Mouse (Mus musculus) MEL (cell line): ENCODE results near the gene Prrt4. TPM values are rescaled to one million over a fixed set of nuclear protein-coding genes. Genes with fewer than 3 reads are reported as not detected.

Source experiments
- DNase-seq: peaks from one replicate; pipeline ENCODE4 v3.0.0; 2011; ENCODE audit warnings: low read depth, low spot score
- H3K27ac ChIP-seq: 2 replicates; pipeline ENCODE4 v1.5.1; 2012; ENCODE audit warnings: low read depth, mild to moderate bottlenecking, control low read depth, low read length, moderate library complexity; ENCODE audit not compliant: control insufficient read depth
- H3K27me3 ChIP-seq, 2 experiments: fragments of 150-350 bp in 1 of 2; sonication (generic) in 1 of 2; 2 replicates each; pipeline ENCODE4 v1.6.1; 2012; ENCODE audit warnings: low read length in 2 of 2, mild to moderate bottlenecking in 2 of 2, improper control_type of control experiment in 1 of 2, moderate library complexity in 1 of 2; ENCODE audit not compliant: insufficient read depth in 2 of 2, control insufficient read depth in 1 of 2
- H3K36me3 ChIP-seq, 2 experiments: 2 replicates each; pipeline ENCODE4 v1.6.1; 2012 to 2014; ENCODE audit warnings: low read length in 2 of 2, improper control_type of control experiment in 1 of 2, inconsistent platforms in 1 of 2, mild to moderate bottlenecking in 1 of 2; ENCODE audit not compliant: insufficient read depth in 2 of 2, control insufficient read depth in 1 of 2
- H3K4me1 ChIP-seq, 2 experiments: fragments of 150-350 bp in 1 of 2; sonication (generic) in 1 of 2; 2 replicates each; pipeline ENCODE4 v1.6.1; 2012; ENCODE audit warnings: low read length in 2 of 2, improper control_type of control experiment in 1 of 2, mild to moderate bottlenecking in 1 of 2; ENCODE audit not compliant: insufficient read depth in 2 of 2, control insufficient read depth in 1 of 2
- H3K4me3 ChIP-seq, 2 experiments: fragments of 150-350 bp in 1 of 2; sonication (generic) in 1 of 2; 2 replicates each; pipeline ENCODE4 v1.5.1; 2012; ENCODE audit warnings: low read depth in 2 of 2, low read length in 2 of 2, mild to moderate bottlenecking in 2 of 2, moderate library complexity in 2 of 2, control low read depth in 1 of 2, improper control_type of control experiment in 1 of 2; ENCODE audit not compliant: control insufficient read depth in 1 of 2, insufficient read depth in 1 of 2
- H3K79me2 ChIP-seq: 2 replicates; pipeline ENCODE4 v1.6.1; 2012; ENCODE audit warnings: mild to moderate bottlenecking, low read length, moderate library complexity; ENCODE audit not compliant: control insufficient read depth, poor library complexity, insufficient read depth
- H3K9ac ChIP-seq: 2 replicates; pipeline ENCODE4 v1.6.1; 2012; ENCODE audit warnings: low read depth, mild to moderate bottlenecking, control low read depth, low read length, moderate library complexity; ENCODE audit not compliant: control insufficient read depth, poor library complexity, severe bottlenecking
- H3K9me3 ChIP-seq: fragments of 150-350 bp; sonication (generic); replicated peaks from 2 replicates; pipeline ENCODE4 v1.6.1; 2012; ENCODE audit warnings: mild to moderate bottlenecking, low read length, improper control_type of control experiment, moderate library complexity; ENCODE audit not compliant: insufficient read depth
- BHLHE40 ChIP-seq: IDR thresholded peaks from 2 replicates; pipeline ENCODE4 v1.6.1; 2012; ENCODE audit warnings: low read depth, mild to moderate bottlenecking, inconsistent platforms, low read length, improper control_type of control experiment, borderline replicate concordance
- CHD1 ChIP-seq: IDR thresholded peaks from 2 replicates; pipeline ENCODE4 v1.6.1; 2012; ENCODE audit warnings: low read depth, mild to moderate bottlenecking, inconsistent platforms, low read length, improper control_type of control experiment
- CHD2 ChIP-seq: IDR thresholded peaks from 2 replicates; pipeline ENCODE4 v1.6.1; 2011; ENCODE audit warnings: low read length, improper control_type of control experiment
- CTCF ChIP-seq, 3 experiments: IDR thresholded peaks in 2 of 3; conservative IDR thresholded peaks in 1 of 3; 2 replicates each; pipeline ENCODE4 v1.5.1; 2011 to 2012; ENCODE audit warnings: low read length in 3 of 3, low read depth in 2 of 3, mild to moderate bottlenecking in 2 of 3, improper control_type of control experiment in 1 of 3, inconsistent platforms in 1 of 3, mixed read lengths in 1 of 3, moderate library complexity in 1 of 3; ENCODE audit not compliant: control insufficient read depth in 1 of 3, insufficient read depth in 1 of 3, poor library complexity in 1 of 3, severe bottlenecking in 1 of 3
- ELF1 ChIP-seq: IDR thresholded peaks from 2 replicates; pipeline ENCODE4 v1.6.1; 2014; ENCODE audit warnings: low read depth, mild to moderate bottlenecking, inconsistent platforms, low read length, improper control_type of control experiment, moderate library complexity
- EP300 ChIP-seq, 2 experiments: IDR thresholded peaks; 2 replicates each; pipeline ENCODE4 v1.6.1; 2011; ENCODE audit warnings: improper control_type of control experiment in 2 of 2, low read length in 2 of 2, low read depth in 1 of 2, mild to moderate bottlenecking in 1 of 2
- ETS1 ChIP-seq: IDR thresholded peaks from 2 replicates; pipeline ENCODE4 v1.6.1; 2012; ENCODE audit warnings: low read depth, mild to moderate bottlenecking, inconsistent platforms, low read length, improper control_type of control experiment, moderate library complexity
- GABPA ChIP-seq: IDR thresholded peaks from 2 replicates; pipeline ENCODE4 v1.6.1; 2012; ENCODE audit warnings: low read depth, mild to moderate bottlenecking, inconsistent platforms, low read length, improper control_type of control experiment, moderate library complexity
- GATA1 ChIP-seq: IDR thresholded peaks from 2 replicates; pipeline ENCODE4 v1.6.1; 2011; ENCODE audit warnings: low read depth, low read length, improper control_type of control experiment
- HCFC1 ChIP-seq: IDR thresholded peaks from 2 replicates; pipeline ENCODE4 v1.6.1; 2012; ENCODE audit warnings: low read depth, mild to moderate bottlenecking, inconsistent platforms, low read length, improper control_type of control experiment, moderate library complexity
- JUND ChIP-seq: IDR thresholded peaks from 2 replicates; pipeline ENCODE4 v1.6.1; 2011; ENCODE audit warnings: low read depth, mild to moderate bottlenecking, improper control_type of control experiment, low read length
- KAT2A ChIP-seq: conservative IDR thresholded peaks from 2 replicates; pipeline ENCODE4 v1.6.1; 2012; ENCODE audit warnings: low read depth, low read length, improper control_type of control experiment, inconsistent platforms
- MAFK ChIP-seq: IDR thresholded peaks from 2 replicates; pipeline ENCODE4 v1.6.1; 2011; ENCODE audit warnings: low read depth, mild to moderate bottlenecking, low read length, improper control_type of control experiment, borderline replicate concordance
- MAX ChIP-seq: IDR thresholded peaks from 2 replicates; pipeline ENCODE4 v1.6.1; 2011; ENCODE audit warnings: low read length, improper control_type of control experiment
- MAZ ChIP-seq: IDR thresholded peaks from 2 replicates; pipeline ENCODE4 v1.6.1; 2012; ENCODE audit warnings: low read depth, mild to moderate bottlenecking, inconsistent platforms, low read length, improper control_type of control experiment
- MYC ChIP-seq: IDR thresholded peaks from 2 replicates; pipeline ENCODE4 v1.6.1; 2011; ENCODE audit warnings: low read depth, mild to moderate bottlenecking, low read length, improper control_type of control experiment, moderate library complexity
- NELFE ChIP-seq: IDR thresholded peaks from 2 replicates; pipeline ENCODE4 v1.6.1; 2011; ENCODE audit warnings: low read depth, low read length, improper control_type of control experiment
- POLR2A ChIP-seq, 2 experiments: IDR thresholded peaks; 2 replicates each; pipeline ENCODE4 v1.6.1; 2011 to 2012; ENCODE audit warnings: low read length in 2 of 2, mild to moderate bottlenecking in 2 of 2, control low read depth in 1 of 2, improper control_type of control experiment in 1 of 2, low read depth in 1 of 2, moderate library complexity in 1 of 2; ENCODE audit not compliant: control insufficient read depth in 1 of 2, insufficient read depth in 1 of 2, poor library complexity in 1 of 2
- POLR2AphosphoS2 ChIP-seq: IDR thresholded peaks from 2 replicates; pipeline ENCODE4 v1.6.1; 2011; ENCODE audit warnings: low read length, improper control_type of control experiment
- POLR2AphosphoS5 ChIP-seq: IDR thresholded peaks from 2 replicates; pipeline ENCODE4 v1.6.1; 2012; ENCODE audit warnings: low read depth, borderline replicate concordance, mild to moderate bottlenecking, inconsistent platforms, low read length, moderate library complexity, mixed read lengths
- RAD21 ChIP-seq: IDR thresholded peaks from 2 replicates; pipeline ENCODE4 v1.6.1; 2011; ENCODE audit warnings: mild to moderate bottlenecking, low read depth, low read length, improper control_type of control experiment
- SIN3A ChIP-seq: IDR thresholded peaks from 2 replicates; pipeline ENCODE4 v1.6.1; 2012; ENCODE audit warnings: low read length, improper control_type of control experiment, inconsistent platforms
- SMC3 ChIP-seq: IDR thresholded peaks from 2 replicates; pipeline ENCODE4 v1.6.1; 2011; ENCODE audit warnings: low read depth, low read length, improper control_type of control experiment
- TAL1 ChIP-seq: IDR thresholded peaks from 2 replicates; pipeline ENCODE4 v1.6.1; 2012; ENCODE audit warnings: mild to moderate bottlenecking, inconsistent platforms, low read length, moderate library complexity, mixed read lengths
- TBP ChIP-seq: IDR thresholded peaks from 2 replicates; pipeline ENCODE4 v1.8.0; 2011; ENCODE audit warnings: low read depth, low read length, improper control_type of control experiment
- UBTF ChIP-seq: IDR thresholded peaks from 2 replicates; pipeline ENCODE4 v1.6.1; 2012; ENCODE audit warnings: low read depth, mild to moderate bottlenecking, inconsistent platforms, low read length, improper control_type of control experiment, moderate library complexity, borderline replicate concordance; ENCODE audit not compliant: insufficient read depth
- USF1 ChIP-seq: IDR thresholded peaks from 2 replicates; pipeline ENCODE4 v1.6.1; 2014; ENCODE audit warnings: low read depth, mild to moderate bottlenecking, inconsistent platforms, low read length, improper control_type of control experiment, moderate library complexity
- USF2 ChIP-seq, 2 experiments: IDR thresholded peaks; 2 replicates each; pipeline ENCODE4 v1.6.1; 2011 to 2012; ENCODE audit warnings: improper control_type of control experiment in 2 of 2, low read length in 2 of 2, borderline replicate concordance in 1 of 2, inconsistent platforms in 1 of 2, low read depth in 1 of 2, mild to moderate bottlenecking in 1 of 2; ENCODE audit not compliant: insufficient read depth in 1 of 2
- ZC3H11A ChIP-seq: IDR thresholded peaks from 2 replicates; pipeline ENCODE4 v1.6.1; 2012; ENCODE audit warnings: low read depth, mild to moderate bottlenecking, inconsistent platforms, low read length, improper control_type of control experiment
- ZKSCAN1 ChIP-seq: IDR thresholded peaks from 2 replicates; pipeline ENCODE4 v1.6.1; 2012; ENCODE audit warnings: low read depth, mild to moderate bottlenecking, inconsistent platforms, low read length, improper control_type of control experiment, moderate library complexity
- ZNF384 ChIP-seq: IDR thresholded peaks from 2 replicates; pipeline ENCODE4 v1.6.1; 2012; ENCODE audit warnings: low read depth, mild to moderate bottlenecking, inconsistent platforms, low read length, improper control_type of control experiment
- polyA plus RNA-seq, 2 experiments: library from polyadenylated mRNA; stranded (reverse) in 1 of 2; unstranded in 1 of 2; fragments of >175 nt in 1 of 2; fragments of >200 nt in 1 of 2; gene quantifications; 2 replicates each; pipeline versions ENCODE4 v1.2.1 to v1.2.4; 2012; ENCODE audit warnings: low replicate concordance in 2 of 2, low read depth in 1 of 2; ENCODE audit not compliant: insufficient read length in 2 of 2, insufficient read depth in 1 of 2, missing spikeins in 1 of 2
- total RNA-seq: library from RNA; depleted of rRNA; stranded (reverse); fragments of 300-350 nt; gene quantifications from 2 replicates; pipeline ENCODE4 v1.2.3, GENCODE M21; 2012

Gene Prrt4
- total and polyA plus RNA-seq, 3 experiments: 0.17 TPM; not detected in 2

DNA sequence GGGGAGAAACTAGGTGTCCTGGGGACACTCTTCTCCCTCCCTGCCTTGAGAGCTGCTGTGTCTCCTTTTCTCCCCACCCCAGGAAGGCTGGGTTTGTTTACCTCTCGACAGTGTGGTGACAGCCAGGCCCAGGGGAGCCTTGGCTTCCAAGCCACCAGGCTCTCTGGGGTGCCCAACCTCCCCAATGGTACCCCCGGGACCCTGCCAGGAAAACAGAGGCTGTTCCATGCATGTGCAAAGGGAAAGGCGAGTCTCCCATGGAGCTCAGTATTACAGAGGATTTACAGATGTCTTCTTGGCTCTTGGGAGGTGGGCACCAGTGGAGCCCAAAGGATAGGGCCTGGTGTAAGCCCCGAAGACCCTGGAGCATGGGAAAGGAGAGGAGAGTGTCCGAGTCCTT lies 34.1 kb upstream of the Prrt4 start:
- H3K9ac ChIP-seq: no peak overlapping the region
- H3K9me3 ChIP-seq: no peaks in the 10 kb centered on the region
- DNase-seq: no peak
- peaks cover 11 to 35% of the 10 kb centered on the region in 2 experiments for H3K4me1 ChIP-seq
- H3K27ac ChIP-seq: no peak overlapping the region
- H3K36me3 ChIP-seq: peaks cover 0 to 14% of the 10 kb centered on the region in 2 experiments; a peak in 2 of 4 replicates
- H3K27me3 ChIP-seq: no peaks in the 10 kb centered on the region
- no peaks in the 10 kb centered on the region; the same call in 1 of the 2 replicates for H3K79me2 ChIP-seq
- no peak overlapping the region for H3K4me3 ChIP-seq
- TF ChIP-seq JUND (no peak), ZC3H11A (no peak), CTCF (IDR thresholded peaks at IDR 0.05 in 2 of 3, conservative IDR thresholded peaks at IDR 0.05 in 1 of 3; ENCODE audit: control insufficient read depth in 1 of 3, insufficient read depth in 1 of 3, low read depth in 2 of 3, low read length in 3 of 3, poor library complexity in 1 of 3, severe bottlenecking in 1 of 3) (no peak), TBP (no peak), ELF1 (no peak), HCFC1 (no peak), MAFK (no peak), CHD1 (no peak)

DNA sequence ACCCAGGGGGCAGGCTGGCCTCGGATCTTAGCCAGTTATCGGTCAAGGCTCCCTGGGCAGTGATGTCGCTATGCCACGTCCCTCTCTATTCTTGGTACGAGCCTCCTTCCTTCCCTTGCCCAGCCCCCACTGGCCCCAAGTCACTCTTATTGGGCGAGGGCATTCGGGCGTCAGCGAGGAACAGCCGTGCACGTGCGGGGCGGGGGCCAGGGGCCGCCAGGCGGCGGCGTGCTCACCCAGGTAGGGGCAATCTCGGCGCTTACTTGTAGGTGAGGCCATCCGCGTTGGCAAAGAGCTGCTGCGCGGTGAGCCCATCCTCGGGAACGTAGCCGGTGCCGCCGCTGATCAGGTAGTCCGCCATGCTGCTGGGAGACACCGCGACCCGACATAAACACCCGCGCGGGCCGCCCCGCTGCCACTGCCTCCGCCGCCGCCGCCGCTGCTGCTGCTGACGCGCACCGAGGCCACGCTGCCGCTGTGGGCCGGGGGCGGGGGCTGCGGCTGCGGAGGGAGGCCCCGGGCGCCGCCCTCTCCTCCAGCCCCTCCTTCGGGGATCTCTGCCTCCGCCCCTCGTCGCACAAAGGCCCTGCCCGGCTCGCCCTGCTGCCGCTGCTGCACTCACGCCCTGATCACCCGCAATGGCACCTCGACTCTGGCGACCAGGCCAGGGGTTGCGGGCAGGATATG lies 32.6 kb upstream of the Prrt4 start:
- Histone ChIP-seq H3K27me3 (no peaks in the 10 kb centered on the region), H3K36me3 (peaks cover 0 to 20% of the 10 kb centered on the region in 2 experiments; a peak in 2 of 4 replicates), H3K27ac (no peak overlapping the region), H3K4me3 (peak overlapping the region; percentile 68 to 82), H3K79me2 (no peaks in the 10 kb centered on the region; the same call in 1 of the 2 replicates), H3K9ac (peak overlapping the region; percentile 72), H3K9me3 (no peaks in the 10 kb centered on the region), H3K4me1 (peaks cover 13 to 38% of the 10 kb centered on the region in 2 experiments)
- peak; percentile 86 for DNase-seq
- TF ChIP-seq MAZ (peak; percentile 75; the same call in 1 of the 2 replicates), USF1 (peak; percentile 42; the same call in 1 of the 2 replicates), JUND (no peak), ZC3H11A (no peak), POLR2AphosphoS5 (no peak), MYC (peak; percentile 67), TBP (no peak), CHD2 (no peak), GABPA (no peak), EP300 (IDR thresholded peaks at IDR 0.05; ENCODE audit: low read depth in 1 of 2, low read length in 2 of 2) (no peak), SMC3 (no peak), POLR2AphosphoS2 (peak; percentile 49; the same call in 1 of the 2 replicates), MAX (no peak; the same call in 1 of the 2 replicates), TAL1 (no peak), BHLHE40 (peak; percentile 98), RAD21 (no peak), ZNF384 (no peak), KAT2A (no peak), CHD1 (no peak), HCFC1 (peak; percentile 13; the same call in 1 of the 2 replicates), ZKSCAN1 (no peak), USF2 (IDR thresholded peaks at IDR 0.05; ENCODE audit: borderline replicate concordance in 1 of 2, insufficient read depth in 1 of 2, low read depth in 1 of 2, low read length in 2 of 2) (no peak), NELFE (peak; percentile 42), POLR2A (IDR thresholded peaks at IDR 0.05; ENCODE audit: control insufficient read depth in 1 of 2, insufficient read depth in 1 of 2, low read depth in 1 of 2, low read length in 2 of 2, poor library complexity in 1 of 2) (peak; percentile 52 to 53; a peak in 1 of 4 replicates), UBTF (no peak), GATA1 (no peak), ETS1 (0 out of 2 replicates have a peak, but pooled peaks have one; percentile 10), SIN3A (peak; percentile 64; the same call in 1 of the 2 replicates)
